Mouse (Mus musculus) A20 (cell line): ENCODE measurements at regions not wholly inside any gene's neighbourhood (a gene's known extent, or its start where the extent isn't known, plus 50 kb on each side); places are given as distances from the start of the nearest gene placed in this dataset.
A peak's percentile ranks its signal among the peaks of the same experiment; 100 is the strongest.

ENCODE experiments used
- DNase-seq: peaks from one replicate; pipeline ENCODE4 v3.0.0-alpha.2; 2011; ENCODE audit warnings: low read depth, low spot score

DNA sequence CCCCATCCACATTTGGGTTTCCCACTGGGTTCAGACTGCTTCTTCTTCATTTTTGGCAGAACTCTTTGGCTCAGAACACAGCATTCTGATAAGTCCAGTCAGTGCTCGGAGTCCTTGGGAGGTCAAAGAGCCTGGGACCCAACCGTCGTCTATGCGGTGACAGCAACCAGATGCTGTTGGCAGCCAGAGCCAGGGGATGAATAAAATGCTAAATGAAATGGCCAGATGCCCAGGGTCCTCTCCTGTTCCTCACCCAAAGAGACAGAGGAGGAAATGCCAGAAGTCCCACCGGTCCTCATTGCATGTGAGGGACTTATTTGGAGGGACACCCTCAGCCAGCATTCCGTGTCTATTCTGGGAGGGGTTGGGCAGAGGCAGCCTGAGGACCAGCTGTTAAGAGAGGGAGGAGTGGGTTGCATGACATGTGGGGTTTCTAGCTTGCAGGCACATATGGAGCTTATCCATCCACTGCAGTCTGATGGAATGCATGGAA is 801.2 kb upstream of the Lrrc6 start:
- no peak for DNase-seq

DNA sequence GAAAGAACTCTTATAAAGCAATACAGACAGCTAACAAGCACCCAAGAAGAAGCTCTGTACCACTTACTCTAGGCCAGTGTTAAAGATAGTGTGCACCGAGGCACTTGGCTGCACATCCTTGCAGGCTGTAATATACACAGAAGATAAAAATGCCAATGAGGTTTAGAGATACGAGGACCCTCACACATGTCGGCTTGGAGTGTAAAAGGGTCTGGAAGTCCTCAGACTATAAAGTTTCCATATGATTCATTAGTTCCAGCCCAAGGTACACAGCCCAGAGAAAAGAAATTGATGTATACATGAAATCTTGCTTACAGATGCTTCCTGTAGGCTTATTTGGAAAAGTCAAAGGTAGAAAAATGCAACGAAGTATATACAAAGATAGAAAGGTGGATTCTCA is 800.3 kb upstream of the Lrrc6 start:
- no peak for DNase-seq

DNA sequence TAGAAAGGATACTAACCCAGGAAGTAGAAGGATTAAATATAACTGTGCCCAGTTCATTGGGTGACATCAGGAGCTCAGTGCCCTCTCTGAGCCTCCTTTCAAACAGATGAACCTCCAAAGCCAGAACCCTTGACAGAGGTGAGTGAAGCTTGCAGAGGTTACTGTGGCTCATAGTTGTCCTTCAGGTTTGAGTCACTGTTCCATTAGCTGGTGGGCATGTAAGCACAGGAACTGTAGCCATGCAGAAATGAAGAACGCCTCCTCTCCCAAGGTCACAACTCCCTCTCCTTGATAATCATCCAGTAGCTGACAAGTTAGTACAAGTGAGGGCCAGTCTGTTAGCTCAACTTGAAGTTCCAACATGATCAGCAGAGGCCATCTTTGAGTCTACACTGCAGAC is 794.1 kb upstream of the Lrrc6 start:
- no peak for DNase-seq

DNA sequence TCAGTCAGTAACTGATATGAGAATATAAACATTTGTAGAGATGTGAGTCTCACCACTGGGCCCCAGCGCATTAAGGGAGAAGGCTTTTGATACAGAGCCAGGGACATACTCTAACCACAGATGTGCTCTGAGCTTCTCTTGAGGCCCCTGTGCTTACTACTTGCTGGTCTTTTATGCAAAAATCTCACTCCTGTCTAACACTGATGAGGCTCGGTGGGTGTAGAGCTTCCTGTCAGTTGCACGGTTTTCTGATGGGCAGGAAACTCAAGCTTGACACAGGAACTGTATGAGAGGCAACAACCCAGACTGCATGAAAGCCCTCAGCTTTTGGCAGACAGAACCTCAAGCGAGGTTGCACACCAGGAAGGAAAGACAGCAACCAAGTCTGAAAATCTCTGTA is 789.0 kb upstream of the Lrrc6 start:
- peak; percentile 22 for DNase-seq

DNA sequence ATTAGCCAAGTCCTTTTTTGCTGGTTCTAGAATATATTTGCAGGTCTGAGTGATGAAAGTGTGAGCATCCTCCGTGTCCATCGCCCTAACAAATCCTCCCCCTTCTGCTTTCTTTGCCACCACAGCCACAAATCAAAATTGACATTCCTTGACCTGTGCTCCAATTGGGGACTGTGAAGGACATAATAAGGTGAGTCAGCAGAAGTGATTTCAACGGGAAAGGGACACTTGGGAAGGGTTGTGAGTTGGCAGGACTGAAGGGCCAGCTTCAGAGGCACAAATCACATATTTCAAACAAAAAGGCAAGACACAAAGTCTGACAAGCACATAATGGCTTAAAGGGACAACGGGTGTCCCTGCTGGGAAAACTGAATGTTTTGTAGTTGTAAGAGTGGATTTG is 784.2 kb upstream of the Lrrc6 start:
- no peak for DNase-seq

DNA sequence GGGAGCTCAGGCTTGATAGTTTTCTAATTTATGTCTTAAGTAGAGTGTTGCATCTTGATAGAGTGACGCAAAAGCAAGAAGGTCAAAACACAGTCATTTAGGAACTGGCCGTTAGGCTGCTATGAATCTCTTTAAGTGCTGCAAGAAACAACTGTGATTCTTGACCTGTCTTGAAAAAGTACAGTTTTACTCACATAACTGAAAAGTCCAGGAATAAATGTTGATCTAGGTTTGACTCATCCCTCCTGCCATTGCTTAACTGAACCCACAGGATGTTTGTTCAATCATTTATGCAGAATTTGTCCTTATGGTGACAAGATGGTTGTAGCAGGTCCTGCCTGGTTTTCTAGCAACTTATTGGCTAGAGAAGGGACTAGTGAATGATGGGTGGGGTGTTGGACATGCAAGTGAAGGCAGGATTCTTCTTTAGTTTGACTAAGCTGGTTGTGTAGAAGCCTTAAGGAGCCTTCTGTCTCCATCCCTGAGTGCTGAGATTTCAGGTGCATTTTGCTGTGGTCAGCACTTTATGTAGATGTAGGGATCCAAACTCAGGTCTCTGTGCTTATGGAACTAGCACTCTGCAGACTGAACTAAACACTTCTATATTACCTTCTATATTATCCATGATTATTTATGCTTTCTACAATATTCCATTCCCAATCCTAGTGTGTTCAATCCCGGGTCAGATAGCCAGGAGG is 782.7 kb upstream of the Lrrc6 start:
- DNase-seq = no peak

DNA sequence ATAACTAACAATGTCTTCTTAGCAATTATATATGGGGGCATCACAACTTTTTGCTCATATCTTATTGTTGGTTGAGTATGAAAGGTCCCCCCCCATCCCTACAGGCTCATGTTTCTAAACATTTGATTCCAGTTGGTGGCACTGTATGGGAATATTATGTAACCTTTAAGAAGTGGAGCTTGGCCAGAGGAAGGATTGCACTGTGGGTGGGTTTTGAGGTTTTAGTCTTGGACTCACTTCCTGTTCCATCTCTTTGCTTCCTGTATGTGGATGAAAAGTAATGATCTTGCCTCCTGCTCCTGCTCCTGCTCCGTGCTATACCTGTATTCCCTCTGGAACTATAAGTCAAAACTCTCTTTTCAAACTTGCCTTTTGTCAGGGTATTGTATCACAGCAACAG is 778.2 kb upstream of the Lrrc6 start:
- no peak for DNase-seq

DNA sequence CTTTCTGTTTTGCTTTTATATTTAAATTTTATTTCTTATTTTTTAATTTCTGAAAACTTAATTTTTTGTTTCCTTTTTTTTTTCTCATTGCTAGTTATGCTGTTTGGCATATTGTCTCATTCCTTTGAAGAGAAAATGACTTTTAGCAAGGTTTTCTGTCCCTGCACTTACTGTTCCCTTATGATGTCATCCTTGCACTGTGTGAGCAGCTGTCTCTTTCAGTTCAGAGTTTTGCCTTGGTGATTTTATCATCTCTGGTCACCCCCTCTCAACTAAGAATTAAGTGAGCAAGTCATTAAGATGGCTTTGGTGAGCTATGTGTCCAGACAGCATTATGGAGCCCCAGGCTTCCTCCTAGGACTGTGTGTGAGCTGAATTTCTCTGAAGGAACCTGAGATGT is 774.3 kb upstream of the Lrrc6 start:
- DNase-seq = no peak

DNA sequence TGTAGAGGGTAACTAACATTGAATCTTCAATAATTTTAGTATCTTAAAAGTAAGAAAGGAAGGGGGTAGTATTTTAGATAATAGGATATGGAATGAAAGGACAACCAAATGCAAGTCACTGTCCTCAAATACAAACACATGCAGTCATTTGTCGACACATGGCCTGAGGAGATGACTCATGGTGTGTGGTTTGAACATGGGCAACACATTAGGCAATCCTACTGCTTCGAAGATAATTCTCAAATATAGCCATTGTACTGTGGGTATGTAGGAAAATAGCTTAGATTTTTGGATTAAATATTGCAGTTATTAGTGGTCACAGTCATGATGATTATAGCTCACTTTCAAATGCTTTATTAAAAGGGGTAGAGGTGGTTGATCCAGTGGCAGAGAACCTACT is 771.7 kb upstream of the Lrrc6 start:
- DNase-seq = no peak

DNA sequence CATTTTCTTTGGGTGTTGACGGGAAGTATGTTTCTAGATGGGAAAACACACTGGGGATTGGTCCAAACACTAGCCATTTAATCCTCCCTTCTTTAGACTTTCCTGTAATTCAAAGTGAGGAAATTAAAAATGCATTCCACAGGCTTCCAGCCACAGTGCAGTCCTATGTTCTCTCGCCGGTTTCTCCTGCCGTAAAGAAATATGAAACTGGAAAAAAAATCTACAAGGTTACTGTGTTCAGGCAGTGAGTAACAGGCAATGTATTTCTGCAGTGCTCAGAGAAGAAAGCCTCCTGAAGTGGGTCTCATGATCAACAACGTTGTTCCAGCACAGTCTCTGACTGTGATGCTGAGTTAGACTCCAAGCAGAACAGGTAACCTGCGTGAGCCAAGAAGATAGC is 763.0 kb upstream of the Lrrc6 start:
- DNase-seq = no peak

DNA sequence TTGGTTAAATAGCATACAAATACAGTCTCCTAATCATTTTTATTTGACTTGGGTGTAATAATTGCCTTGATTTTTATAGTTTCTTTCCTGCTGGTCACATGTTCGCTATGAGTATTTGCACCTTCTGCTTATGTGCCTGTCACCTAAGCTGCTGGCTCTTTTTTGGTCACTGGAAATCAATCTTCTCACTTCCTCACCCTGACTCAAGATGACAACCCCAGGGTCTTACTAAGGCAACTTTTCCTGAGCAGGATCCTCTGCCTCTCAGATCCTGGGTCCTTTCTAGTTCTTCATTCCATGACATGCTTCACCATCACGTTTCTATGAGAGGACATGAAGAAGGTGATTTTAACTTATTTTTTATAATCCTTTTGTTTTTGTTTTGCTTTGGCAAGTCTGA is 762.6 kb upstream of the Lrrc6 start:
- no peak for DNase-seq

DNA sequence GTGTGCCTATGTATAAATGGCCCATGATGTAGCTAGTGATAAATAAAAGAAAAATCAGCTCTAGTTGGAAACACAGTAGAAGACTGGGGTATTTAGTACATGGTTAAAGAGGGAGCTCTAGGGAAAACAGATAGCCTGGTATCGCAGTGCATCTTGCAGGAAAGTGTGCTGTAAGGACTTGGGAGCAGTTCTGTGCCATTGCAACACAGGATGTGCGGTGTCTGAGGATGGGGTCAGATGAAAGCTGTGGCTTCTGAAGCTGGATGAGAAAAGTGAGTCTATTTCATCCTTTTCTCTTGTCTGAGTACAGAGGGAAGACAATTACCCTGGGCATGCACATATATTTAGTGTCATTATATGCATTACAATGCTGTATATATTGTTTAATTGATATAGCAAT is 761.6 kb upstream of the Lrrc6 start:
- DNase-seq = no peak

DNA sequence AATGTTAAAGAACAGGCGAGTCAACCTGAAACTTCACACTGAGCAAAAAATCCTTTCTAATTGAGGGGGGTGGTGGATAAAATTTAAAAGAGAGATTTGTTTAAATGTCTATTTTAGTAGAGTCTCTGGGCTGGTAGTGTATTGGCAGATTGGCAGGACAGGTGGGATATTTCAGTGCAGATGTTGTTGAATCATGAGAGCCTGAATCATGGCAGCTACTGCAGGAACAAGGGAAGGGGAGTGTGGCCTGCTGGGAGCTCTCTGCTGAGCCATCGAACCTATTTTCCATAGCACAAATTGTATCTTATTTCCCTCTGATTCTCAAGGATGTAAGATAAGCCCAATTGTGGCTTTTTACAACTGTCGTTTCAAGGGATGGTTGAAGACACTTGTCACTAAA is 760.0 kb upstream of the Lrrc6 start:
- DNase-seq = no peak

DNA sequence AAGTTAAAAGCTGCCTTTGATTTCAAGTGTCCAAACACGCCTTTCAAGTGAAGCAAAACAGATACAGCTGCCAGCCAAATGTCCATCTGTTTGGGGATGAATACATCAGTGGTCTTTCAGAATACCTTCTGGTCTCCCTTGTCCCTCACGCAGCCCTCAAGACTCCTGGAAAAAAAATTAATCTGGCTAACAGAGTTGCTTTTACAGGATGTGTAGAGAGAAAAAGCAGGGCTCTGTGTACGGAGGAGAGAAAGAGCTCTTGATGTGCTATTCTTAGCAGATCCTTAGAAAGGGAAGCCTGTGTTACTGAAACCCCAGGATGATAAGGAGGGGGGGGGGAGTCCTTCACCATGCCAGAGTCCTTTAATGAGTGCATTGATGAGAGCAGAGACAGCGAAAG is 748.4 kb upstream of the Lrrc6 start:
- DNase-seq = no peak

DNA sequence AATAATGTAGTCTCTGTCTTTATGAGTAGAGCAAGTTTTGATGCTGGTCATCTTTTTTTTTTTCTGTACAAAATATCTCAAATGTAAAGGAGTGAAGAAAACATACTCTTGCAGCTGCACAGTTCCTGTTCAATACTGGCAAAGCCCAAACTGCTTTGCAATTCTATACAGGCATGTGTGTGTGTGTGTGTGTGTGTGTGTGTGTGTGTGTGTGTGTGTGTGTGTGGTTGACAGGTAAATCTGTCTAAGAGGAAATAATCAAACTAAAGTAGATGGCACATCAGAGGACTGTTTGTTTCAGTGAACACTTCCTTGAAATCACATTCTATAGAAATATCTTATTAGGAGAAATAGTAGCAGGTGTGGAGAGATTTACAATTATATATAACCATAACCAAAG is 747.8 kb upstream of the Lrrc6 start:
- DNase-seq = no peak

DNA sequence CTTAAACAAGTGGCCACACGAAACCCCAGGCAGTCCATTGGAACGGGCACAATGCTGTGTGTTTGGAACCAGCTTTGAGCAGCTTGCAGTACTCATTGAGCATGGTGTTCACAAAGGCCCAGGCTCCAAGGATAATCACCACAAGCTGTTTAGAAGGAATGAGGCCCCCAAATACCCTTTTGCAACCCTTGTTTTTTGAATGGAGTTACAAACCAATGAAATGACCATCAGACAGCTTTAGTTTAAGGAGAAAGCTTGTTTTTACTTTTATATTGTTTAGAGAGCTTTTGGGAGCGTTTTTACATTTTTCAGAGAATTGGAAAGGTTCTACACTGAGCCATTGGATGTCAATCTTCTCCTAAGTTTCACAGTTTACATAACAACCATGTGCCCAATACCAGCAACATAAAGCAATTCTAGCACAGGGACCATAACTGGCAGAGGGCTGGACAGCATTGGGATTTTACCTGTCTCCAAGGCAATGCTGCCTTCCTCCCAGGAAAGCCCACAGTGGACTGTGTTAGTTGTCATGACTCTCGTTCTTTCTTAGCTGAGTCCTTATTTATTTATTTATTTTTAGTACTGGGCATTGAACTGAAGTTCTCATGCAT is 745.1 kb upstream of the Lrrc6 start:
- DNase-seq = no peak

DNA sequence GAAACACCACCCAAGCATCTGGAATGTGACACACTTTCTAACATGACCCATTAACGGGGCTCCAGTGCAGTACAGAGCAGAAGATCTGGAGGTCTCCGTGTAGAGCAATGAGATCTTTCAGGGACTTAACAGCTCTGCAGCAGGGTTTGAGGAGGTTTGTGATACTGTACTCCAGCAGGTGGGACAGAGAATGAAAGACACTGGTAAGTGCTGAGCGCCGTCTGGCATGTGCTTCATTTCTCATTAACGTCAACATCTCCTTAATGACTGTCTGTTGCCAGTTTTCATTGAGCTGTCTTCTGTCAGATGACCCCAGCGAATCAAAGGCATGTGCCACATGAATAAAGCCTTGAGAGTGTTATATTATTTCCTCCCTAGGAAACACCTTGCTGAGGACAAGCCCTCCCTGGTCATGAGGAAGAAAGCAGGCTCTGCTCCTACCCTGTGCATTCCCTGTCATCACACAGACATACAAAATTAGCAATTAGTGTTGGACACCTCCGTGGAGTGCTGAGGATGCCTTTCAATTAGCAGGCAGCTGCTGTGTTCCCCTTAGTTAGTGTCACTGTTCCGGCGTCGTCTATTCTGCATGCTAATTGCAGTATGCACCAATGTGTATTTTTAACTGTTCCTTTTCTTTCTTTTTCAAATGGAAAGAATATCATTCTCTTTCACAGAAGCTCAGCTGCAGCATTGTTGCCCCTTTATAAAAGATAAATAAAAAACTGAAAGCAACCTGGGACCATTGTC is 744.4 kb upstream of the Lrrc6 start:
- no peak for DNase-seq

DNA sequence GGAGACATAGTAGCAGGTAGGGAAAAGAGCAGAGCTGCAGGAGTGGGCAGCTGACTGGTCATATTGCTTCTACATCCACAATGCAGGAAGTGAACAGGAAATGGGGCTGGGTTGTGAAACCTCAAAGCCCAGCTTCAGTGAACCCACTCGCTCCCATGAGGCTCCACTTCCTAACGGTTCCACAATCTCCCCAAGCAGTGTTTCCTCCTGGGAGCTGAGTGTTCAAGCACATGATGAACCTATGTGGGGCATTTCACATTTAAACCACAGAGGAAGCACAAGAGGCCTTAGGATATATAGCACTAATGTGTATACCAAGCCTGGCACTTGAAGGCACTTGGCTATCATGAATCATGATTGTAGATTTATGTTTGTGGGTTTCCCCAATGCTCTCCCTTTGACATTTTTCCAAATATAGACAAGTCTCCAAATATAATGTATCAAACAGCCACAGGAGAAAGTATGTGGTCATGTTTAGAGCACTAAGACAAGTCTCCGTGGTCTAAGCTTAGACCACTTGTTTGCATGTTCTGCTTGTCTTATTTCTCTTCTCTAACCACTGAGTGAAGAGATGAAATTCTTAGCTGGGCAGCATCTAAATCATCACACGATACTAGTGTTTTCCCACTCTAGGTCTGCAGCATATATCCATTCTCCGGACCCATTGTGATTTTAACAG is 734.5 kb upstream of the Lrrc6 start:
- DNase-seq = no peak

DNA sequence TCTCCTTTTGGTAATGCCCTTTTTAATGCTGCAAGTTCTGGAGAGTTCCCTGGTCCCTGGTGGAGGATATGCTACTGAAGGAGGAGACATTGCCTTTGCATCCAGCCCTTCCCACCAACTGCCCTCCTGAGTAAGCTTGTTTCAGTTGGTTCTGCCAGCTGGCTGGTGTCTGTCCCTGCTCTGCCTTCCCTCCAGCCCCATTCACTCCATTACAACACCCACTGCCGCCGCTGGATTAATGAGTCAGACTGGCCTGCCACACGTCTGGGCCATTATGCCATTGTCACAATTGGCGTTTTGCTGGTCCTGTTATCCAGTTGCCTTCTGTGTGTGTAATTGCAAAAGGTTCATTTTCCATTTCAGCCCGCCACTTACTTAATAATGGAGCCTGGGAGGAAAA is 728.6 kb upstream of the Lrrc6 start:
- DNase-seq = no peak

DNA sequence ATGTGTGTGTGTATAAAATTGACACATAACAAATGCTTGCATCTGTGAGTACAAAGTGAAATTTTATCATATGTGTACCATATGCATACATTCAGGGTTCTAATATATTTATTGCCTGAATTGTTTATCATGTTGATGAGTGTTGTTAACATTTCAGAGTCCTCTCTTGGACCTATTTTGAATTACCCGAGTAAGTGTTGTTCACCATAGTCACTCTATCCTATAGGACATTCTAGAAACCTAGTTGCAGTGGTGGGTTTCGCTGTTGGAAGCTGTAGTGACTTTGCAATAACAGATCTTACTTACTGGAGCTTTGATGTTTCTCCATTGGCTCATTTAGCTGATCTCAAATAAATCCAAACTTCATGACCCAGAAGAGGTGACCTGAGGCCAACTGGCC is 727.9 kb upstream of the Lrrc6 start:
- no peak for DNase-seq

DNA sequence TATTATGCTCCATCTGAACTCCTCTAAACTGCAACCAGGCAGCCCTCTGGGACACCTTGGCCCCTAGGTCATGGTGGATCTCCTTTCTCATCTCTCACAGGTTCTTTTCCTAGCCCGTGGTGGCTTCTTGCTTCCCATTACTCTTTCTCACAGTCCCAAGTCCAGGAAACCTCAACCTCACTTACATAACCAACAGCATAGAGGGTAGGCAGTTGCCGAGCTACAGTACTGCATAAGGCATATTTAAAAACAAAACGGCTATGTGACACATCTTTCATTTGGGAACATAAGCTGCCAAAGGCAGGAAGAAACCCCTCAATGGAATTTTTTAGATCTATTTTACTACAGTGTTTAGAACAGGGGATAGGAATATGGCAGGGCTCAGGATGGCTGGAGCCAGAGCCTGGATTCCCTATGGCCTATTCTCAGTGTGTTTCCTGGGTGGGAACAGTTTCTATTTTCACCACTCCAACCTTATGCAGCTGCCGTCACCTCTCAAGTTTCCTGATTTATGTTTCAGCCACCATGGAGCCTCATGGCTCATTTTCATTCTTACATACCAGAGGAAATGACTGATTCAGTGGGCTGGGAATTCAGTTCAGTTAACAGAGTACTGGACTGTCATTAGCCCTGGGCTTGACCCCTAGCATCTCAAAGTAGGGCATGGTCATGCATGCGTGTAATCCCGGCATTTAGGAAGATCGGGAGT is 726.9 kb upstream of the Lrrc6 start:
- no peak for DNase-seq

DNA sequence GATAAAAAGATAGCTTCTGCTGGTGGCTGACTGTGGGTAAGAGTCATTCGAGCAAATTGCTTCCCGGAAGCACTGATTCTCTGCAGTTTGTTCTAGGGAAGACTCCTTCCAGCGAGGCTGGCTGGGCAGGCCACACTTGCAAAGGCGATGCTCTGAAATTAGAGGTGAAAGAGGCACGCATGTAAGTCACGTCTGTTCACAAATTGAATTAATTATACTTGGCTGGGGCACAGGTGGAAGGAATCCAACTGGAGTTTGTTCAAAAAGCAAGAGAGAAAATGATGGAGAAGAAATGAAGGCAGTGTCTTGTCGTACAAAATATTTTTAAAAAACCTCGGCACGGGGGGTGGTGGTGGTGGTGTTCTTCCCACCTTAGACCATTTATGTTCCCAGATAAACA is 726.2 kb upstream of the Lrrc6 start:
- no peak for DNase-seq
